16 mouse cellular contexts compared by ENCODE assay signal in the genomic region with DNA sequence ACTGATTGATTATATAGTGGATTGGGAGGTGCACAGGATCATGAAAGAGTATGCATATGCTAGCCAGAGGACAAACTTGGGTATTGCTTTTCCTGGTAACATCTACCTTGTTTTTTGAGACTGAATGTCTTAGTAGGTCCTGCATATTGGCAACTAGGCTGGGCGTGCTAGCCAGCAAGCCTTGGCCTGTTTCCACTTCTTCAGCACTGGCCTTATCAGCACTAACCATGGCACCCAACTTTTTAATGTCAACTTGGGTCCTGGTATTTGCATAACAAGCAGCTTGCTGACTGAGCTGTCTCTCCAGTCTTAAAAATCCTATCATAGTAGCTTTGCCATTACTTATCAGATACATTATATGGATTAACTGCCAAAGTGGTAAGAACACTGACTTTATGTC.
"Had no signal": no experiment of that assay in that cellular context is flagged by ENCODE, and none has a peak within 500 bp of the region (broad histone marks: within the 10 kb centered on the region; RNA-seq: fewer than 3 reads in every experiment).

No protein-coding gene starts in this region.

- H3K27me3 ChIP-seq: limb, embryonic 12.5 days; liver, embryonic 15.5 days; neural tube, embryonic 15.5 days had no signal

- H3K9me3 ChIP-seq: liver, embryonic 15.5 days; neural tube, embryonic 15.5 days had no signal

- H3K4me1 ChIP-seq: limb, embryonic 12.5 days; liver, embryonic 15.5 days; midbrain, embryonic 10.5 days; neural tube, embryonic 15.5 days had no signal

- H3K4me3 ChIP-seq: layer of hippocampus, adult 2 months; limb, embryonic 12.5 days; liver, embryonic 15.5 days; midbrain, embryonic 10.5 days; myocyte; neural tube, embryonic 15.5 days had no signal

- H3K9ac ChIP-seq: limb, embryonic 12.5 days; liver, embryonic 15.5 days; lung, embryonic 14.5 days; neural tube, embryonic 15.5 days had no signal

- DNase-seq: kidney, postnatal 10 days; kidney, postnatal 4 days; liver; lung, embryonic 14.5 days; lung, postnatal 10 days; lung, postnatal 4 days; midbrain, embryonic 14.5 days; right cerebral cortex, adult 18-20 months; right cerebral cortex, postnatal 25 days; thymus, postnatal 36 days had no signal

- H3K27ac ChIP-seq: layer of hippocampus, adult 2 months; limb, embryonic 12.5 days; liver, embryonic 15.5 days; midbrain, embryonic 10.5 days; neural tube, embryonic 15.5 days had no signal

- H3K36me3 ChIP-seq: limb, embryonic 12.5 days; liver, embryonic 15.5 days; midbrain, embryonic 10.5 days; neural tube, embryonic 15.5 days had no signal
